Mouse (Mus musculus) activated CD4-positive, CD25-positive, alpha-beta regulatory T cell, adult 4 months (primary cell): ENCODE data around the gene Ngrn. TPM values are rescaled to one million over a fixed set of nuclear protein-coding genes. Genes with fewer than 3 reads are reported as not detected.

Source experiments
- ATAC-seq: one replicate; pipeline ENCODE4 v1.8.0; 2017
- polyA plus RNA-seq, 2 experiments: library from polyadenylated mRNA; unstranded; fragments of 100-300 nt; shearing (Covaris generic); gene quantifications; one replicate each; pipeline ENCODE4 v1.2.1; 2017

The Ngrn gene
- polyA plus RNA-seq, 2 experiments from 2014 or later = 26.9 to 28.4 TPM

DNA sequence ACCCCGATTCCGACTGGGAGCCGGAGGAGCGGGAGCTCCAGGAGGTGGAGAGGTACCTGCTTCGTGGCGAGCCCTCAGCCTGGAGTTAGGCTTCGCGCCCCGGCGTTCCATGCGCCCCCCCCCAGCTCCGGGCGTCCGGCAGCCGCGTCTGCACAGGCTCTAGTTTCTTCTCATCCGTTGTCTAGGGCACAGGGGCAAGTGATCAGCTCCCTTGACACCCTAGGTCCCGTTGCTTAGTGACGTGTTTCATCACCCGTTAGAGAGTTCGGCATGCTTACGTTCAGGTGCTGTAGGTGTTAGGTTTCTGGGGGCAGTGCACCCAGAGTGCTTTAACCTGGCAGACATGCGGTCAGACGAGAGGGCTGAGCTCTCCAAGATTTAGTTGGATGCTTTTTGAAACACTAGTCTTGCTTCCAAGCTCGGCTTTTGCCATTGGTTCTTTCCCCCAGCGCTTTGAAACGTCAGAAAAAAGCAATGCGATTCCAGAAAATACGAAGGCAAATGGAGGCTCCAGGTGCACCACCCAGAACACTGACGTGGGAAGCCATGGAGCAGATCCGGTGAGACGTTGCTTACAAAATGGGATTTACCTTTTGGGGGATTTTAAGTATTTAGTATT, 466 bp downstream of the Ngrn start:
- ATAC-seq = peak; percentile 56

DNA sequence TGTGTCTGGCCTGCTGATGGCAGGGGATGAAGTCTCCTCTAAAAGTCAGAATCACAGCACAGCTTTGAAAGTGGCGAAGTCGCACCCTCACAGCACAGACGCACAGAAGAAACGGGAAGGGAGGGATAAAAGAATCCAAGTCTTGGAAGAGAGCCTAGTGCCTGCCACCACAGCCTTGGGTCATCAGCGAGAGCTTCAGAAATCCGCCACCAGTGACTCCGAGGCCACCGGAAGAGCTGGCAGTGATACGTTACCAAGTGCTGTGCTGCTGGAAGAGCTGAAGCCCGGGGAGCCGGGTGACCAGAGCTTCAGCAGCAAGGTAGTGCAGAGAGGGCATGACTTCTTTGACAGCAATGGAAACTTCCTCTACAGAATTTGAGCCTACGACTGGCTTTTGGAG, 3.6 kb downstream of the Ngrn start:
- ATAC-seq = no peak

DNA sequence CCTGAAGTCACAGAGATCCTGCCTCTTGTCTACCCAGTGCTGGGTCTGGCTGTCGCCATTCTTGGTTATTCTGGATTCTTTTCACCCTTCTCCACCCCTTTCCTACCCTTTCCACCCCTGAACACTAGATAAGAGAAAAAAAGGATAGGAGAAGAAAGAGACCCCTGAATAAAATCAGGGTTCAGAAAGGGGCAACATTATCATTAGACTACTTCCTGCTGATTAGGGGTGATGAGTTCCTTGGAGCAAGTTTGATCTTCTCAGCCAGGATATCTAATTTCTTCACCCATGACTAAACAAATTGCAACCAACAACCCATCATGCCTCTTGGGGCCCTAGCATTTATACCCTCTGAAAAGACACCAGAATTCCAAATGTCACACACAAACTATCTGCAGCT, 6.7 kb downstream of the Ngrn start:
- ATAC-seq = no peak

DNA sequence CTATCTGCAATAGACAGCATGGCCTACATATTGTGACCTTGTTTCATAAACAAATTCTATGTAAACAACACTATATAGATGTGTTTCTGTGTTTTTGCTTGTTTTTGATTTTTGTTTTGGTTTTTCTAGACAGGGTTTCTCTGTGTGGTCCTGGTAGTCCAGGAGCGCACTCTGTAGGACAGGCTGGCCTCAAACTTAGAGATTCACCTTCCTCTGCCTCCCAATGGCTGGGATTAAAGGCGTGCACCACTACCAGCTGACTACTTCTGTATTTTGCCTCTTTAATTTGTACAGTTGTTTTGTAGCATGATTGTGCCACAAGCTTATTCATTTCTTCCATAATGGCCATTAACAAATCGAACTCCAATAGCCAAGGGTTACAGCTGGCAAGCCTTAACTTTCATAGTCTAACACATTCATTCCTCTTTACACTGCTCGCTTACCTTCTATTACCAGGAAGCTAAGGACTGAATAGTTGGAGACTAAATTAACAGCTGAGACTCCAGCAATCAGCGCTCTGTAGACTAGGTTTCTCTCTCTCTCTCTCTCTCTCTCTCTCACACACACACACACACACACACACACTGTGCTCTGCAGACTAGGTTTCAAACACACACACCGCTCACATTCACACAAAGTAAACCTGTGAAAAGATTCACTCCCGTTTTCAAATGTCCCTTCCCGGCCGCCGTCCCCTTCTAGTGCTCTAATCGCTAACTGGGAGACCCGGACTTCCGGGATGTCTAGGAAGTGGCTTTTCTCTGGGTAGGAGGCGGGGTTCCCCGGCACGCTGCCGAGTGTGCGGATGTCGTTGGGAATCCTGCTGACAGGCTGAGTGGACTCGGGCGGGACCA, 8.1 kb downstream of the Ngrn start, which contains the start of gene Vps33b:
Gene Vps33b, plus strand, starts transcription at position 753 of the 854 bp plus-strand sequence.
- ATAC-seq = peak; percentile 97

DNA sequence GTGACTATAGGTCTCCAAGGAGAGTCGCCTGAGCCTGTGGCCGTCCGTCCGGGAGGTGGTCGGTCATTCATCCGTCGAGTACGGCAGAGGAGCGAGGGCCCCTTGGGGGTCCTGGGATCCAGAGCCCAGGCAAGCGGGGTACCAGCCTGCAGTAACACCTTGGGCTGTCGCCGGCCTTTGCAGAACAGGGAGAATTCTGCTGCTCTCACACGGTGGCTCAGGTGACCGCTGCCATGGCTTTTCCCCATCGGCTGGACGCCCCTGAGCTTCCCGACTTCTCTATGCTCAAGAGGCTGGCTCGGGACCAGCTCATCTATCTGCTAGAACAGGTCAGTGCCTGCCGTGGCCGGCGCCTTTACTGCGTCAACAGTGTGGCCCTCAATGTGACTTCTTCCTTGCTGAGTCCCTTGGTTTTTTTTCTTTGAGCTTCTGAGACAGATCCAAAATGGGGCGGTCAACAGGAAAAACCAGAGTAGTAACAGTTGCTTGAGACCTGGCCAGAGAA, 8.8 kb downstream of the Ngrn start:
- no peak for ATAC-seq

DNA sequence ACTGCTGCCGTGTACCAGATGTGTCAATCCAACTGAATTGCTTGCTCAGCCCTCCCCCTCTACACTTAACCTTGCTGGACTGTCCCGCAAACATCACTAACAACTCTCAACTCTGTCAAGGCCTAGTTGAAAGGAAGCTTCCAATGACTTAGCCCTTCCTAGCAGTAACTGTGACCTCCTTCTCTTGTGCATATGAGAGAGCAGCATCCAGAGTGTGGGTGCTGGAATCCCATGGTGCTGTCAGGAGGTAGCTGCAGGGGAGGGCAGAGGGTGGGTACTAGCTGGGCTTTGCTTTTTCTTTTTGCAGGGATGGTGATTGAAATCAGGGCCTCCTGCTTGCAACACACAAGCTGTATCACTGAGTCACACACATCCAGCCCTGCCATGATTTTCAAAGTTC, 12.4 kb downstream of the Ngrn start:
- no peak for ATAC-seq

DNA sequence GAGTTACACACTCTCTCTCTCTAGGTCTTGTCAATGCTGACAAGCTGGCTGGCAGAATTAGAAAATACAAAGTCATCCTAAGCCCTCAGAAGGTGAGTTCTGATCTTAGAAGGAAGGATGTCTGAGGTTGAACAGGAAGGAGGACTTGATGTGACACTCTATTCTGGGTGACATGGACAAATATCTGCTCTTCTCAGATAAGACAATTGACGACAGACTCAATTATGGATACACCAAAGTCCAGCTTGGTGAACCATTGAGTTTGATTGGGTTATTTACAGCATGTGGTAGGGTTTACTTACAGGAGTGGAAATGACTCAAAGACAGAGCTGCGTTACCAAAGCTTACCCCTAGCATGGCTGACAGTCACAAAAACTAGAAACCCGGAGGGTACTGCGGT, 15.4 kb downstream of the Ngrn start:
- ATAC-seq = no peak

DNA sequence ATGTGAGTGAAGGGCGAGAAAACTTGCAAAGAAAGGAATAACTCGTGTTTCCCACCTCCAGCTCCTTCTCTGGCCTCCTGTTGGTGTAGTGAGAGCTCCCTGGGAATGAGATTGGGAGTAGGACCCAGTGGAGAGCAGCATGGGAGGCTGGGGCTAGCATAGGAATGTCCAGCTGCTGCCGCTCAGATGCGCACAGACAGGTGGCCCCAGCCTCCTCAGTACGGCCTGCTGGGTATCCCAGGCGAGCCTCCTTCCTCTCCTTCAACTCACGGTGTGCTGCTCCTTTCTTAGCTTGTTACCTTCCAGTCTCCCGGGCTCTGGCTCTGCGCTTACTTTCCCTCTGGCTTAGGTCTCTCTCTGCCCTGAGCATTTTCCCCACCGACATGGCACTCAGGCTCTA, 19.0 kb downstream of the Ngrn start:
- no peak for ATAC-seq

DNA sequence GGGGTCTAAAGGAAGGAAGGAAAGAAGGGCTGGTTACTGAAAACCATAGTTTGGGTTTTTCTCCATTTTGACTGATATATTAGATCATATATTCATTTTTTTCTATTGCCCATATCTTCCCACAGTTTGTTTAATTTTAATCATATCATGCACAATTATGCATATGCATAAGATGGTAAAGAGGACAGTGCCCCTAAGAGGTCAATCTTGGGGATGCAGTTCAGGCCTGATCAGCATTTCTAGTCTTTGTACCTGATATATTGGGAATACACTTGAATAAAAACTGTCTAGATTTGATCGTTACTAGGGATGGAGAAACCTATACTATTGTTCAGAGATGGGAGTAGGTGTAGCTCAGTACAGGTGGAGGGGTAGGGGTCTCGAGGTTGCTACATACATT, 20.0 kb downstream of the Ngrn start:
- ATAC-seq = no peak

DNA sequence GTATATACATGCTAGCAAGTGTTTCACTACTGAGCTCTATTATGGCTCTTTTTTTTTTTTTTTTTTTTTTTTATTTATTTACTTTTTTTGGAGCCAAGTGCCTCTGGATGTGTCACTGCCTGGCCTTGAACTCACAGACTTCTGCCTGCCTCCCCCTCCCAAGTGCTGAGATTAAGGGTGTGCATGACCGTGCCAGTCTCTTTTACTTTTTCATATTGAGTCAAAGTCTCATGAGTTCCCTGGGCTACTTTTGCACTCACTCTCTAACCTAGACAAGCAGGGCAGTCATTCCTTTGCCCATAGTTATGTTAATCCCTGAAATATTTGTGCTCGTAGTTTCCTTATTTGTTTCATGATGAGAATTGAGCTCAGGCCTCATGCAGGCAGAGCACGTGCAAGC, 20.6 kb downstream of the Ngrn start:
- ATAC-seq = no peak

DNA sequence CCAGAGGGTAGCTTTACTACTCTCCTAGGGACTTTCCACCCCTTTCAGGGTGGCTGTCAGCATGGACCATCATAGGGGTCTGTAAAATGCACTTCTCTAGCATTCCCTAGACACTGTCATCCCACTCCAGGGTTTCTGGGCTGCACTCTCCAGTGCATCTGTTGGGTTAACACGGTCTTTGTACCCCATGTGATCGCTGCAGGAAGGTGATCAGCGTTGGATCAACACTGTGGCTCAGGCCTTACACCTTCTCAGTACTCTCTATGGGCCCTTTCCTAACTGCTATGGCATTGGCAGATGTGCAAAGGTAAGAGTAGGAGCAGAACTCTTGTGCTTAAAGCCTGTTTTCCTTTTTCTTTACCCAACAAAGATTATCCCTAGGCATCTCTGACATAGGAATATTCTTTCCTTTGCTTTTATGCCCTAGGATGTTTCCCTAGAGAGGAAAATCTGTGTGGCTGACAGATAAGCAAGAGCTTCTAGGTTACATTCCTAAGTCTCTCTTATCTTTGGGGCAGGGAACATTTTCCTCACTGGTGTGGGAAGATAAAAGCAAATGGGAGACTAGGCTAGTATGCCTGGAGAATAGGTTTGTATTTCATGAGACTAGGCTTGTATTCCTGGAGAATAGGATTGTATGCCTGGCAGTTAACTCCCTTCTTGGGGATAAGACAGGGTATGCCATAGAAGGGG, 22.4 kb downstream of the Ngrn start:
- ATAC-seq = no peak

DNA sequence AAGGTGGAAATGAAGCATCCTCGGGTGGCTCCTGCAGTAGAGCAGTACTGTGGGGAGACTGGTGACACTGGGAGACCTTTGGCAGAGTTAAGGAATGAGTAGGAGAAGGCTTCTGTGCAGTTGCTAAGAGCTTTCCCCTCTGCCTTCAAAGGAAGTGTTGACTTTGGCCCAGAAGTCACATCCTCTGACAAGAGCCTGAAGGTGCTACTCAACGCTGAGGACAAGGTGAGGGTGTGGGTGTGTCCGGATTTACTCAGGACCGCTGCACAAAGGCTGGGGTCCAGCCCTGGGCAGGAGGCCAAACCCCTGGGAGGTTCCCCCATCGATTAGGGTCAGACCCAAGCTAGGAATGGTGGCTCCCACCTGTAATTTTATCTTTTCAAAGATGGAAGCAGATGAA, 23.4 kb downstream of the Ngrn start:
- ATAC-seq = no peak

DNA sequence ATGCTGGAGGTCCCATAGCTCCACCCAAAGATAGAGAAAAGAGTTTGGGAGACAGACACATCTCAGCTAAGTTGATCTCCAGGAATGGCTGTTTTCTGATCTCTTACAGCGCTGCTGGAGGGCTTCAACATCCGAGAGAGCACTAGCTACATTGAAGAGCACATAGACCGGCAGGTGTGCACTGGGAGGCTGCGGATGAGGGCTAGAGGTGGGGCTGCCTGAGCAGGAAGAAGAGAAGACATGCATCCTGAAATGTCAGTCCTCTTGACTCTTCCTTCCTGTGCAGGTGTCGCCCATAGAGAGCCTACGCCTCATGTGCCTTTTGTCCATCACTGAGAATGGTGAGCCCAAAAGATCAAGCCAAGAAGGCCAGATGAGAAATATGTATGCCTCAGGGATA, 24.7 kb downstream of the Ngrn start:
- no peak for ATAC-seq

DNA sequence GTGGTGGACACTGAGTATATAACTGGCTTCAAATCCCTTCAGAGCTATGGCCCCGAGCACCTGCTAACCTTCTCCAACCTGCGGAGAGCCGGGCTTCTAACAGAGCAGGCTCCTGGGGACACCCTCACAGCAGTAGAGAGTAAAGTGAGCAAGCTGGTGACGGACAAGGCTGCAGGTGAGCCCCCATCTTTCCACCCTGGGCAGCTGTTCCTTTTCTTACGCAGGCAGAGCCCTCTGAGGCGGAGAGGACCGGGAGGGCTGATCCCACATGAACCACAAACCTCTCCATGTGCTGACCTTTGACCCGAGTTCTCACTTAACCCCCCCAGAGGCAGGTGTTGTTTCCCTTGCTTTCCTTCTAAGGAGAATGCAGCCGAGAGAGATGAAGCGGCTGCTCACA, 26.7 kb downstream of the Ngrn start:
- ATAC-seq = no peak

DNA sequence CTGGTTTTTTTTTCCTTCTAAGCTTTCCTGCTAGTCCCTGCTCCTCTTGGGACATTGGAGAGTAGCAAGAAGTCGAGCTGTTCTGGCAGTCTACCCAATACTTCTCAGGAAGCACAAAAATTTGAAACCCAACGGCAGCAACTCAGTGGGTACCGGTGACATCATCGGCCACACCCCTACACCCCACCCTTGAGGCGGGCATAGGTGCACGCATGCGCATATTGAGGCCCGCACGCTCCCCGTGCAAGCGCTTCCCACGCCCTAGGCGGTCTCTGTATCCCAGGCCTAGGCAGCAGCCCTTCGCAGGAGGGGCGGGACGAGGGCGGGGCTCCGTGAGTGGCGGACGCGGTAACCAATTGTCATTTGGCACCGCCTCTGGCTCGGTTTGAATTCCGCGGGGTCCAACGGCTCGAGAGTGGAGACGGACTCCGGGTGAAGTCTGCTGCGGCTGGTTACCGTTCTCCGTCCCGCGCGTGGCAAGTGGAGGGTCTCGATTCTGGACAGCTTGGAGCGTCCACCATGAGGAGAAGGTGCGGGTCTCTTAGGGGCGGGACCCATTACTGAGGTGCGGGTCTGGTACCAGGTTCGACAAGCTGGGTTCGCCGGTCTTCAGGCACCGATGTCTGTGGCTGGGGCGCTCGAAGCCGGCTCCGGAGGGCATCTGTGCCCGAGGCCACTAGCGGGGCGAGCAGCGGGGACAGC, 33.2 kb downstream of the Ngrn start, which contains the start of gene Prc1:
Gene Prc1, plus strand, starts transcription at position 389 of the 702 bp plus-strand sequence.
- ATAC-seq = peak; percentile 94

DNA sequence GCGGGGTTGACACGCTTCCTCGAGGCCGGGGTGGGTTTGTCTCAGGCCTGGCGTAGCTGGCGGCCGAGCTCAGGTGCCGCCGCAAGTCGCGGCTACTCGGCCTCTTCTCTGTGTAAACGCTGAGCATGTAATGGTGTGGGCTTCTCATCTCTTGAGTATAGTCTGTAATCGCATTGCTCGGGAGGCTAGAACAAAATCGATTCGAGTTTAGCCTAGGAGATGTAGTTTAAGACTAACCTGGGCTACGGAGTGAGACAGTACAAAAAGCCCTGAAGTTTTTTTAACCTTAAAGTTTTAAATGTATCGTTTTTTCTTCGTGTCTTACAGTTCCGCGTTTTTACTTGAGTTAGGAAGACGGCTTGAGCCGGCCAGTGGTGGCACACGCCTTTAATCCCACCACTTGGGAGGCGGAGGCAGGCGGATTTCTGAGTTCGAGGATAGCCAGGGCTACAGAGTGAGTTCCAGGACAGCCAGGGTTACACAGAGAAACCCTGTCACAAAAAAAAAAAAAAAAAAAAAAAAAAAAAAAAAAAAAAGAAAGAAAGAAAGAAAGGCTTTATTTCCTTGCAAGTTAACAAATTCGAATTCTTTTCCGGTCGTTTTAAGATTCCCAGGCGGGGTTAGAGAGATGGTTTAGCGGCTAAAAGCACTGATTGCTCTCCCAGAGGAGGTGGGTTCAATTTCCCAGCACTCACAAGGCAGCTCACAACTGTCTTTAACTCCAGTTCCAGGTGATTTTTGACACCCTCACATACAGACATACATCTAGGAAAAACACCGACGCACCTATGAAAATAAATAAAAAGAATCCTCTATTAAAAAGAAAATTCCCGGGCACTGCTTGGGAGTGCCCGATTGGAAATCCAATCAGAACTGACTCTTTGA, 34.0 kb downstream of the Ngrn start:
- ATAC-seq = peak; percentile 4

DNA sequence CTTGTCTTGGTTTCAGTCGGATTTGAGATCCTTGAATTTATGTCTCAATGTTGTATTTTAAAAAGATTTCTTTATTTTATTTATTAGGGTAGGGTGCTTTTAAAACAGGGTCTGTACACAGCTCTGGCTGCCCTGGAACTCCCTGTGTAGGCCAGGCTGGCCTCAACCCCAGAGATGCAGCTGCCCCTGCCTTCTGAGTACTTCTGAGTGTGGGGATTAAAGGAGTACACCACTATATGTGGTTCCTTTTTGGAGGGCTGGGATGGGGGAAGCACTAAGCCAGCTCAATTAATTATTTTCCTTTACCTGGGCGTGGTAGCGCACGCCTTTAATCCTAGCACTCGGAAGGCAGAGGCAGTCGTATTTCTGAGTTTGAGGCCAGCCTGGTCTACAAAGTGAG, 35.4 kb downstream of the Ngrn start:
- no peak for ATAC-seq

DNA sequence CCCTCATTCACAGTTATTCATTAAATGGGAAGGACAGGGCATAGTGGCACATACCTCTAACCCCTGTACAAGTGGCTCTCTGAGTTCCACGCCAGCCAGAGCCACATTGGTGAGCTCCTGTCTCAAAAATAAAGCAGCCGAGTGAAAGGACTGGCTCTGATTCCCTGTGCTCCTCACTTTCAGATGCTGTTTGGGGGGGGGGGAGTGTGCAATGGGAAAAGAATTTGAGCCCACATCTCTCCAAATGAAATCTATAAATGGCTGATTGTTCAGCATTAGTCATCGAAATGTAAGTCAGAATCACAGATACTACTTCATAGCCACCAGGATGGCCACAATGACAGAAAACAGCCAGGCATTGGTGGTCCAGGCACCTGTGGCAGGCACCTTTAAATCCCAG, 36.0 kb downstream of the Ngrn start:
- ATAC-seq = no peak

DNA sequence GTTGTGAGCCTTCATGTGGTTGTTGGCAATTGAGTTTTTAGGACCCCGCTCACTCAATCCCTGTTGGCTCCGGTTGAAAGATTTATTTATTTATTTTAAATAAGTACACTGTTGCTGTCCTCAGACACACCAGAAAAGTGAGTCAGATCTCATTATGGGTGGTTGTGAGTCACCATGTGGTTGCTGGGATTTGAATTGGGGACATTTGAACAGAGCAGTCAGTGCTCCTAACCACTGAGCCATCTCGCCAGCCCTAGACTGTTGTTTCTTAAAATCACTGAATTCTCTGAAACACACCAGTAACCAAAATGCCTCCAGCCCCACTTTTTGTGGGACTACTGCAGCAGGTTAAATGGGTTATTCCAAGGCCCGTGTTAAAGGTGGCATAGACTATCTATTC, 37.7 kb downstream of the Ngrn start:
- no peak for ATAC-seq

DNA sequence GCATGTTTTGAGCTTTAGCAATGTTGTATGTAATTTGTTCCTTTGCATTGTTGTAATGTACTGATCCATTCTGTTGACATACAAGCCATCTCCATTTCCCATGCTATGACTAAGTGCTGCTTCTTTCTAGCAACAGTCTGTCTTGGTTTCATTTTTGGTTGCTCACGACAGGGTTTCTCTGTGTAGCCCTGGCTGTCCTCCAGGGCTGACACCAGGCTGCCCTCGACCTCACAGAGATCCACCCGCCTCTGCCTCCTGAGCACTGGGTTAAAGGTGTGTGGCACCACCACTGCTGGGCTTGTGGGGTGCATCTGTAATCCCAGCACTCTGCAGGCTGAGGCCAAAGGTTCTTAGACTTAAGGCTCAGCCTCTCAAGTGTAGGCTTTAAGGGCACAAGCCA, 38.6 kb downstream of the Ngrn start:
- ATAC-seq = peak; percentile 74

DNA sequence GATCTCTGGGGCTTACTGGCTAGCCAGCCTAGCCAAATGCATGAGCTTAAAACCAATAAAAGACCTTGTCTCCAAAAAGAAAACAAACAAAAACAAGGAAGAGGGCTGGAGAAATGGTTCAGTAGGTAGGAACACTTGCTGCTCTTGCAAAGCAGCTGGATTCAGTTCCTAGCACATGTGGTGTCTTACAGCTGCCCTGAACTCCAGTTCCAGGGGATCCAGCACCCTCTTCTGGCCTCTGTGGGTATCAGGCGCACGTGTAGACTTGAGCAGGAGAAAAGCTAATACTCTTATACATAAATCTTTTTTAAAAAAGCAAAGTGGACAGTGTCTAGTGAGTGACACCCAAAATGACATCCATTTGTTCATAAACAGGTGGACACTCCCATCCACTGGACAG, 40.5 kb downstream of the Ngrn start:
- ATAC-seq = no peak

DNA sequence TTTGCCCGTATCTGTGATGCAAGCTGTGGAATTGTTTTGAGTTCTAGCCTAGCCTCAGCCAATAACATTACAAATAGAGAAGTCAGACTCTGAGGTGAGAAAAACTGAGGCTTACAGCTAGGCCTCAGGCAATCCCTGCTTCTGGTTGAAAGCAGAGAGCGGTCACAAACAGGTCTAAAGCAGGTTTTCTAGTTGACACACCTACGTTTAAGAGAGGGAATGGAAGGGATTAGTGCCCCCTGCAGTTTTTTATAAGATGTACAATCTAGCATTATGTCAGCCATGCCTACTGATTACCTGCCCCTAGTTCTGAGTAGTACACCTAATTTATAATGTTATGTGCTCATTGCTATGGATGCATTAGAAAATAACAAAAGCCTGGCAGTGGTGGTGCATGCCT, 46.8 kb downstream of the Ngrn start:
- ATAC-seq = no peak
